Mouse (Mus musculus) small intestine, adult 2 months (tissue): ENCODE measurements around the gene Il17ra. TPM values are rescaled to one million over a fixed set of nuclear protein-coding genes. Genes with fewer than 3 reads are reported as not detected.

Experiments used
- H3K27ac ChIP-seq: fragments of 200-500 bp; 2 replicates; pipeline ENCODE4 v1.5.1; 2012; ENCODE audit warnings: low read depth, low read length, control low read depth, inconsistent platforms; ENCODE audit not compliant: insufficient read depth
- H3K27me3 ChIP-seq: fragments of 200-500 bp; 2 replicates; pipeline ENCODE4 v1.6.1; 2012; ENCODE audit warnings: mild to moderate bottlenecking, moderate library complexity, low read length, inconsistent platforms; ENCODE audit not compliant: control insufficient read depth, insufficient read depth
- H3K36me3 ChIP-seq: fragments of 200-500 bp; 2 replicates; pipeline ENCODE4 v1.6.1; 2012; ENCODE audit warnings: mild to moderate bottlenecking, low read length, control low read depth, inconsistent platforms; ENCODE audit not compliant: control insufficient read depth, insufficient read depth
- H3K4me1 ChIP-seq: fragments of 200-500 bp; 2 replicates; pipeline ENCODE4 v1.6.1; 2012; ENCODE audit warnings: low read length, inconsistent platforms, mixed read lengths; ENCODE audit not compliant: control insufficient read depth, insufficient read depth, insufficient read length
- H3K4me3 ChIP-seq: fragments of 200-500 bp; 2 replicates; pipeline ENCODE4 v1.5.1; 2012; ENCODE audit warnings: low read depth, mild to moderate bottlenecking, control low read depth, inconsistent platforms, low read length, moderate library complexity
- CTCF ChIP-seq: fragments of 200-500 bp; IDR thresholded peaks from 2 replicates; pipeline ENCODE4 v1.5.1; 2012; ENCODE audit warnings: low read depth, mild to moderate bottlenecking, control low read depth, inconsistent platforms, low read length, moderate library complexity, mixed read lengths; ENCODE audit not compliant: insufficient replicate concordance, insufficient read length; ENCODE audit errors: extremely low read depth
- POLR2A ChIP-seq: fragments of 200-500 bp; IDR thresholded peaks from 2 replicates; pipeline ENCODE4 v1.6.1; 2012; ENCODE audit warnings: low read depth, mild to moderate bottlenecking, control low read depth, inconsistent platforms, low read length, moderate library complexity
- WGBS: fragments of 180-500 bp; shearing (Covaris S2); methylation state at CpG from one replicate; pipeline ENCODE4 v1.1.7; 2018; 5-methylcytosine and 5-hydroxymethylcytosine counted together
- polyA plus RNA-seq: library from polyadenylated mRNA; depleted of rRNA; stranded (reverse); fragments of >200 nt; gene quantifications from 2 replicates; pipeline ENCODE4 v1.2.3, GENCODE M21; 2012

Il17ra gene
- polyA plus RNA-seq, 1 experiment, result 18.7 TPM

GRCm38 (mm10) chr6:120463884-120464283 is 837 bp downstream of the Il17ra start:
- Histone ChIP-seq H3K27ac (no peak overlapping the region), H3K4me1 (peaks cover 5% of the 10 kb centered on the region), H3K36me3 (no peaks in the 10 kb centered on the region), H3K4me3 (peak overlapping the region; percentile 96), H3K27me3 (no peaks in the 10 kb centered on the region)
- WGBS, result 4% methylated on average over 11 of the region's 11 CpGs
- TF ChIP-seq CTCF, result no peak
- TF ChIP-seq POLR2A, result no peak

DNA sequence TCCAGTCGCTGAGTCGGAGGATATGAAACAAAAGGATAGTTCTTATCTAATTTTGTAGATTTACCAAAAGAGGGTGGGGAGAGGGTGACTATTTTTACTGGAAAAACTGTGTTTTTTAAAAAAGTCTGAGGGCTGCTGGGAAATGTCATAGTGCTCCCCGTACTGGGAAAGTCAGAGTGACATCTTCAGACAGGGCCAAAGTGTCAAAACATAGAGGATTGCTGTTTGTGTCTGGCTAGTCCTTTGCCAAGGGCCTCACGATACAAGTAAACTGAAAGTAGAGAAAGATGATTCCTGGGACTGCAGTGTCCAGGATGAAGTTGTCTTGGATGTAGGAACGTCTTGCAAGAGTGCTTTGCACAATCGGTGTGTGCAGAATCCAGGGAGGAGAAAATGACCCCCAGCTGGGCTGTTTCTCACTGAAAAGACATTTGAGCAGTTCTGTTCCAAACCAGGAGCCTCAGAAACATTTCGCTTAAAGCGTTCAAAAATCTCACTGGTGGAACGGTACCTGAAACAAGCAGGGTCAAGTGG is 1.4 kb downstream of the Il17ra start:
- Histone ChIP-seq H3K27me3 (no peaks in the 10 kb centered on the region), H3K36me3 (no peaks in the 10 kb centered on the region), H3K27ac (no peak overlapping the region), H3K4me1 (peaks cover 5% of the 10 kb centered on the region), H3K4me3 (peak overlapping the region; percentile 96; the same call in 1 of the 2 replicates)
- no peak for TF ChIP-seq POLR2A
- no peak for TF ChIP-seq CTCF
- WGBS, result 67% methylated on average over 9 of the region's 9 CpGs

- no peaks in the 10 kb centered on the region for H3K36me3 ChIP-seq
- no peak overlapping the region for H3K4me3 ChIP-seq
- TF ChIP-seq CTCF (no peak), POLR2A (no peak)
- no peak overlapping the region for H3K27ac ChIP-seq
- H3K4me1 ChIP-seq, result peaks cover 5% of the 10 kb centered on the region
- H3K27me3 ChIP-seq, result no peaks in the 10 kb centered on the region
- 71% methylated on average over 4 of the region's 4 CpGs for WGBS
These were observed 2.3 kb downstream of the Il17ra start for GRCm38 (mm10) chr6:120465393-120465792.

- peaks cover 5% of the 10 kb centered on the region for H3K4me1 ChIP-seq
- H3K36me3 ChIP-seq, result no peaks in the 10 kb centered on the region
- no peak overlapping the region for H3K4me3 ChIP-seq
- no peak overlapping the region for H3K27ac ChIP-seq
- H3K27me3 ChIP-seq, result no peaks in the 10 kb centered on the region
- 66% methylated on average over 10 of the region's 10 CpGs for WGBS
- TF ChIP-seq CTCF (no peak), POLR2A (no peak)
These were observed 3.7 kb downstream of the Il17ra start for GRCm38 (mm10) chr6:120466609-120467329.

DNA sequence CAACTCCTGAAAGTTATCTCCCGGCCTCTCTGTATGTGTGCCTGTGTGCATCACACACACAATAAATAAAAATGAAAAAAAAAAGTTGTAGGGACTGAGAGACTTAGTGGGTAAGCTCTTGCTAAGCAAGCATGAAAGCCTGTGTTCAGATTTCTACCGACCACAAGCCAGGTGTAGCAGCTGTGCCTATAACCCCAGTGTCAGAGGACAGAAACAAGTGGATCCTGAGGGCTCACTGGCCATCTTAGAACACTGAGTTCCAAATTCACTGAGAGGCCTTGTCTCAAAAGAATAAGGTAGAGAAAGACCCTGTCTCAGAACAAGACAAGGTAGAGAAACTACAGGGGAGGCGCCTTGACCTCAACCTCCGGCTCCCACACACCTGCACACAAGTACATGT is 5.2 kb downstream of the Il17ra start:
- Histone ChIP-seq H3K4me1 (peaks cover 3% of the 10 kb centered on the region; the same call in 1 of the 2 replicates), H3K36me3 (no peaks in the 10 kb centered on the region), H3K27me3 (no peaks in the 10 kb centered on the region), H3K4me3 (no peak overlapping the region), H3K27ac (no peak overlapping the region)
- WGBS, result 89% methylated on average over 4 of the region's 4 CpGs
- TF ChIP-seq CTCF (no peak), POLR2A (no peak)

GRCm38 (mm10) chr6:120469268-120469667 is 6.2 kb downstream of the Il17ra start:
- TF ChIP-seq CTCF, result no peak
- TF ChIP-seq POLR2A, result no peak
- no peaks in the 10 kb centered on the region for H3K27me3 ChIP-seq
- H3K4me3 ChIP-seq, result no peak overlapping the region
- WGBS, result 79% methylated on average over 3 of the region's 3 CpGs
- peaks cover 3% of the 10 kb centered on the region for H3K36me3 ChIP-seq
- H3K27ac ChIP-seq, result no peak overlapping the region
- peaks cover 2% of the 10 kb centered on the region; the same call in 1 of the 2 replicates for H3K4me1 ChIP-seq

DNA sequence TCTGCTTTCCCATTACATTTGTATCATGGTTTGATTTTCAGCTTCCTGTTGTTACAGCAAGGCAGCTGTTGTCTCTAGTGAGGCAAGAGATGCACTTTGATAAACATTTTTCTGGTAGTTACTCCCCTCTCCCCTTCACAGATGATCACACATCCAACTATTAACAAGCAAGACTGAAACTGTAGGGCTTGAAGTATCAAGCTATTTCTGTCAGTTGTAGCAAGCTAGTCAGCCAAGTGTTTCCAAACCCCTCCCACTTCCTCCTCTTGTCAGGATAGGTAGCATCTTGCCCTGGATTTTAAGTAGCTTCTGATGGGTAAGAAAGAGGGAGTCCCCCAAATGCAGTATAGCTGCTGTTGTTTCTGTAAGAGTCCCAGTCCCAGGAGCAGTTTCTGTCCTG is 6.7 kb downstream of the Il17ra start:
- peaks cover 6% of the 10 kb centered on the region for H3K36me3 ChIP-seq
- 0 out of 2 replicates have a peak overlapping the region, but pooled peaks have one; percentile 55 for H3K27ac ChIP-seq
- no peaks in the 10 kb centered on the region for H3K27me3 ChIP-seq
- no peak overlapping the region for H3K4me3 ChIP-seq
- no peak for TF ChIP-seq CTCF
- TF ChIP-seq POLR2A, result no peak
- peaks cover 2% of the 10 kb centered on the region; the same call in 1 of the 2 replicates for H3K4me1 ChIP-seq
